Mouse (Mus musculus) liver, postnatal 0 days (tissue): ENCODE results near the gene Katnal1.

Experiments used
- CTCF ChIP-seq: sonication (generic); IDR thresholded peaks from 2 replicates; pipeline ENCODE4 v1.5.1; 2016; ENCODE audit warnings: antibody characterized with exemption, low read depth
- EP300 ChIP-seq: IDR thresholded peaks from 2 replicates; pipeline ENCODE4 v1.6.1; 2016; ENCODE audit warnings: antibody characterized with exemption, low read depth, mild to moderate bottlenecking

- TF ChIP-seq CTCF (no peak), EP300 (no peak)
These were observed 5.1 kb downstream of the Katnal1 start for GRCm38 (mm10) chr5:148924051-148924450.
